Mouse (Mus musculus) bone marrow macrophage, adult 2 months (primary cell): ENCODE data around the gene Epha3. TPM values are rescaled to one million over a fixed set of nuclear protein-coding genes. Genes with fewer than 3 reads are reported as not detected.

Experiments
- H3K27ac ChIP-seq: 2 replicates; pipeline ENCODE4 v1.5.1; 2012; ENCODE audit warnings: low read depth, low read length; ENCODE audit not compliant: insufficient read depth
- H3K4me1 ChIP-seq: 2 replicates; pipeline ENCODE4 v1.6.1; 2012; ENCODE audit warnings: low read length; ENCODE audit not compliant: control insufficient read depth, insufficient read depth
- H3K4me3 ChIP-seq: 2 replicates; pipeline ENCODE4 v1.5.1; 2012; ENCODE audit warnings: mild to moderate bottlenecking, low read length, moderate library complexity; ENCODE audit not compliant: insufficient read depth
- CTCF ChIP-seq: IDR thresholded peaks from 2 replicates; pipeline ENCODE4 v1.5.1; 2012; ENCODE audit warnings: low read depth, mild to moderate bottlenecking, low read length, moderate library complexity
- POLR2A ChIP-seq: IDR thresholded peaks from 2 replicates; pipeline ENCODE4 v1.6.1; 2012; ENCODE audit warnings: mild to moderate bottlenecking, low read depth, low read length, borderline replicate concordance
- polyA plus RNA-seq: library from polyadenylated mRNA; stranded (reverse); fragments of >200 nt; gene quantifications from 2 replicates; pipeline ENCODE4 v1.2.4, GENCODE M21; 2012; ENCODE audit not compliant: missing spikeins, insufficient read depth, insufficient read length

Epha3 gene
- polyA plus RNA-seq, 1 experiment = not detected

GRCm38 (mm10) chr16:63837466-63837865, 26.5 kb downstream of the Epha3 start:
- Histone ChIP-seq H3K4me3 (no peak overlapping the region), H3K4me1 (no peaks in the 10 kb centered on the region), H3K27ac (no peak overlapping the region)
- TF ChIP-seq POLR2A (no peak), CTCF (no peak)

- H3K4me1 ChIP-seq = no peaks in the 10 kb centered on the region
- H3K27ac ChIP-seq = no peak overlapping the region
- H3K4me3 ChIP-seq = no peak overlapping the region
- no peak for TF ChIP-seq CTCF
- TF ChIP-seq POLR2A = no peak
Observed at GRCm38 (mm10) chr16:63821164-63821563, 42.8 kb downstream of the Epha3 start.

DNA sequence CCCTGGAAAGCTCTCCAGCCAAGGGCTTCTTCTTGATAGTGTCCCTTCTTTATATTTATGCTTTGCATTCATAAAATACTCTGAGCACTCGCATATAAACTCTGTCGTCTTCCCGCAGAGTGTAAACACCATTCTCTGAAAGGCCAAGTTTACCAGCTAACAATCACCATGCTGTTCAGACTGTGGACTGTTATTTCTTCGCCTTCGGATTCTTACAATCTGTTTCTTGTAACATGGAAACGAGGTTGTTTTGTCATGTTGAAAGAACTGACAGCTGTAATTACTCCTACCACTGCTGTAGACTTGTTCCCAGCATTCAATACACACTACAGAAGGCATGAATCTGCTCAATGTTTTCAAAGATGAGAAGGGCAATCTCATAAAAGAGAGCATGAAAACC, 46.4 kb downstream of the Epha3 start:
- TF ChIP-seq POLR2A (no peak), CTCF (no peak)
- Histone ChIP-seq H3K4me1 (no peaks in the 10 kb centered on the region), H3K27ac (no peak overlapping the region), H3K4me3 (no peak overlapping the region)

GRCm38 (mm10) chr16:63816672-63817071, 47.3 kb downstream of the Epha3 start:
- TF ChIP-seq CTCF (no peak), POLR2A (no peak)

DNA sequence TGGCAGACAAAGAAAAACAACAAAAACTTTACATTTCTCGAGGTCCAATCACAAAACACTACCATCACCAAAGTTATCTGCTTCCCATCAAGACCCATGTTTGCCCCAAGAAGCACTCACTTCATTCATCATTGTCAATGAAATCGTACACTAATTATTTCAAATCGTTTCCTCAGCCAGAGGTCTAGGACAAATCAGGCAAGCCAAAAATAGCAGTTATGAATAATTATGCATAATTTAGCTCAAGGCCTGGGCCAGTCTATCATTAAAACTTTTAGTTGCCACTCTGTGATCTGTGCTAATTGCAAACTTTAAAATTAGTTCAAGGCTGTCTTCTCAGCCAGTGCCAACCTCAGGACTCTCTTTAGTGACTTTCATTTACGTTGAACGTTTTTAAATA, 54.1 kb downstream of the Epha3 start:
- H3K4me1 ChIP-seq = no peaks in the 10 kb centered on the region
- TF ChIP-seq POLR2A = no peak
- no peak for TF ChIP-seq CTCF
- no peak overlapping the region for H3K4me3 ChIP-seq
- H3K27ac ChIP-seq = no peak overlapping the region

More at GRCm38 (mm10) chr16:63816672-63817071, 47.3 kb downstream of the Epha3 start:
- no peak overlapping the region for H3K27ac ChIP-seq
- H3K4me3 ChIP-seq = no peak overlapping the region
- no peaks in the 10 kb centered on the region for H3K4me1 ChIP-seq

- Histone ChIP-seq H3K4me1 (no peaks in the 10 kb centered on the region), H3K4me3 (no peak overlapping the region), H3K27ac (no peak overlapping the region)
- TF ChIP-seq POLR2A (no peak), CTCF (no peak)
Observed at GRCm38 (mm10) chr16:63808991-63809390, 55.0 kb downstream of the Epha3 start.

DNA sequence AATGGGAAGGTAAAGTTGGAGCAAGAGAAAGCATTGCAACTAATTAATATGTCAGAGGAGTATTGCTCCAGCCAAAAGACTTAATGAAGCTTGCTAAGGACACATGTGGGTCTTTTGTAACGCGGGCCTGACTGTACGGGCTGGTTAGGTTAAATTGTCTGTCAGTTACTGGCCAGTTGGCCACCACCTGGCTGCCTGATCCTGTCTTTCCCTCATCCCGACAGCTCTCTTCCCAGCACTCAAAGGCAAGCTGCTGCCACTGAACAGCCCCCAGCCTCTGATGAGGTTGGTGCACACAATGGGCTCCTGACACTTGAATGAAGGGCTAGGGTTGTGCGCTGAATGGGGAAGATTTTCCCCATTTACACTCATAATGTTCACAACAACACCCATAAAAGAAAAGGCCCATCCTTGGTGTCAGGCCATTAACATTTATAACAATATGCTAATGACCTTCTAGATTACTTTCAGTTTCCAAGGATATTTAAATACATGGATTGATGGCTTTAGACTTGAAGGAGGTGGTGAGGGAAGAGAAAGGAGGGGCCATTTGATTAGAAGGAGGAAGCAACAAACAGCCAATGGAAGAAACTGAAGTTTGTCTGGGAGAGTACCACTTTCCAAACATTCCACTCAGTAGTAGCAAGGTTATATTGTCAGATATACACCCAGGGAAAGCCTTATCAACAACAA, 57.4 kb downstream of the Epha3 start:
- H3K4me3 ChIP-seq = no peak overlapping the region
- TF ChIP-seq CTCF (no peak), POLR2A (no peak)

GRCm38 (mm10) chr16:63806025-63806424, 58.0 kb downstream of the Epha3 start:
- no peak for TF ChIP-seq POLR2A
- no peak for TF ChIP-seq CTCF
- Histone ChIP-seq H3K4me1 (no peaks in the 10 kb centered on the region), H3K4me3 (no peak overlapping the region), H3K27ac (no peak overlapping the region)

More for the DNA sequence above, 57.4 kb downstream of the Epha3 start:
- no peaks in the 10 kb centered on the region for H3K4me1 ChIP-seq
- H3K27ac ChIP-seq = no peak overlapping the region

- no peak overlapping the region for H3K27ac ChIP-seq
- no peaks in the 10 kb centered on the region for H3K4me1 ChIP-seq
- TF ChIP-seq POLR2A = no peak
- TF ChIP-seq CTCF = no peak
- no peak overlapping the region for H3K4me3 ChIP-seq
Observed at GRCm38 (mm10) chr16:63801436-63801835, 62.5 kb downstream of the Epha3 start.

DNA sequence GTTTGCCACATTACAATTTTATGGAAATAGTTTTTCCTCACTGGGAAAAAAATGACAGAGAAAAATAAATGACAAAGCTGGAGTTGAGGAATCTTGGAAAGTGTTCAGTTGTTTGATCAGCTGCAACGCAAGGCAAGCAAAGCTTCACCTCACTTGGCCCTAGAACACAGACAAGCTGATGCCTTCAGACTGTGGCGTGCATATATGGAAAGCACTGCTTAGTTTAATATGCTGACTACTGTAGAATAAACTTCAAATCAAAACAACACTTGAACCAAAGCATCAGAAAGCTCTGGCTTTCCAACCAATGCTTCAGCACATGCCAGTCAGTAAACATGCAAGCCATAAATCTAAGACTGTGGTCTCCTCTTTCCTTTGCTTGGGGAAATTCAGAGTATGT, 65.6 kb downstream of the Epha3 start:
- Histone ChIP-seq H3K27ac (no peak overlapping the region), H3K4me3 (no peak overlapping the region), H3K4me1 (no peaks in the 10 kb centered on the region)
- TF ChIP-seq POLR2A (no peak), CTCF (no peak)
